ENCODE assay signal across 14 mouse cellular contexts in genomic region chr3:131047716-131048115, GRCm38 (mm10).
DNase-seq lines count a peak whose midpoint lies in the region.
"Had no signal": no experiment of that assay in that cellular context is flagged by ENCODE, and none has a peak within 500 bp of the region (broad histone marks: within the 10 kb centered on the region; RNA-seq: fewer than 3 reads in every experiment).

No protein-coding gene starts in this region.

- peak; percentile 51 to 83 for DNase-seq in adrenal gland, adult (ENCODE audit: inconsistent age in 2 of 2, low spot score in 1 of 2)
- DNase-seq in adrenal gland, adult 18-20 months (ENCODE audit: low spot score in 2 of 2), result no peak
- peak; percentile 23 for DNase-seq in adrenal gland, postnatal 10 days
- DNase-seq in adrenal gland, postnatal 4 days (ENCODE audit: low spot score in 2 of 2), result no peak
- peak; percentile 25 for DNase-seq in heart, adult 11 months
- DNase-seq in heart, postnatal 10 days, result no peak
- DNase-seq in adrenal gland, postnatal 36 days, result peak; percentile 35
- DNase-seq: B cell, adult 2 months; cerebellum, adult 11-12 months; cerebellum, adult 2 months; cerebellum, adult 9-10 months; cerebellum, postnatal 10 days; cerebellum, postnatal 25 days; forebrain, postnatal 0 days had no signal

- intact Hi-C loops in heart, postnatal 10 days (cut with DNase I), result no loop called here

Comparison
In these comparisons a context has a peak if more than half of its experiments do, and no peak if none do; other contexts are left out.
1. DNase-seq: peak in adrenal gland, adult (2 of 2), adrenal gland, postnatal 10 days (single experiment), heart, adult 11 months (single experiment) and adrenal gland, postnatal 36 days (2 of 2); none in adrenal gland, adult 18-20 months (0 of 2), adrenal gland, postnatal 4 days (0 of 2) and heart, postnatal 10 days (0 of 2).